Mouse (Mus musculus): ENCODE measurements around the gene Unc13b. TPM values are rescaled to one million over a fixed set of nuclear protein-coding genes. Genes with fewer than 3 reads are reported as not detected.
"Not testable (repeated sequence)": the region's sequence is repeated elsewhere in the genome, so short reads cannot be mapped to it uniquely, and the experiment has no call there.

The Unc13b gene
- polyA plus RNA-seq, 1 experiment, result 0.38 TPM

DNA sequence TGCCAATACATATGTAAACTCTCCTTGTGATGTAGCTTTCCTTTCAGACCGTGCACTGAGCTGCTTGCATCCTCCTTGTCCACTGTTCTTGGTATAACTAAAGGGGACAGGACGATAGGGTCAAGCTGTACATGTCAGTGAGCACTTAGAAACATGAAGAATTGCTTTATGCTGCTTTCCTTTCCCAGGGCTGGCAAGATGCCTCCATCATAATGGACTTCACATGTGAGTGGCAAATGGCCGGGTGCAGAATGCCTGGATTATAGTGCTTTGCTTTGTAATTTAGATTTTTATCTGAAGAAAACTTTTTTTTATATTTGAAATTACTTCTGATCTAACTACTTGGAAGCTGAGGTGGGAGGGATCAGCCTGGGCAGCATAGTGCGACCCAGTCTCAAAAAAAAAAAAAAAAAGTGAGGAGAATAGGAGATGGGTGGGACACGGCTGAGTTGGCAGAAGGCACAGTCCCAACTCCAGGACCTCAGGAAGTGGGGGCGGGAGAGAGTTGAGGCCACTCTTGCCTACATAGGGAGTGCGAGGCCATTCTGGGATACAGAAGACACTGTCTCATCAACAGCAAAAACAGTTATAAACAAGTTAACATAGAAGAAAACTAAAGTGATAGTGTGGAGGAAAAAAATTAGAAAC, 19.4 kb downstream of the Unc13b start:
- no peak for TF ChIP-seq POLR2A (IDR thresholded peaks at IDR 0.05; ENCODE audit: borderline replicate concordance, low read depth, low read length)
- TF ChIP-seq CTCF (IDR thresholded peaks at IDR 0.05; ENCODE audit: low read depth, low read length), result no peak
- Histone ChIP-seq H3K4me3 (ENCODE audit: insufficient read depth, low read length) (no peak overlapping the region), H3K27ac (ENCODE audit: insufficient read depth, low read depth, low read length) (no peak overlapping the region), H3K4me1 (ENCODE audit: control insufficient read depth, insufficient read depth, low read length) (no peaks in the 10 kb centered on the region)

DNA sequence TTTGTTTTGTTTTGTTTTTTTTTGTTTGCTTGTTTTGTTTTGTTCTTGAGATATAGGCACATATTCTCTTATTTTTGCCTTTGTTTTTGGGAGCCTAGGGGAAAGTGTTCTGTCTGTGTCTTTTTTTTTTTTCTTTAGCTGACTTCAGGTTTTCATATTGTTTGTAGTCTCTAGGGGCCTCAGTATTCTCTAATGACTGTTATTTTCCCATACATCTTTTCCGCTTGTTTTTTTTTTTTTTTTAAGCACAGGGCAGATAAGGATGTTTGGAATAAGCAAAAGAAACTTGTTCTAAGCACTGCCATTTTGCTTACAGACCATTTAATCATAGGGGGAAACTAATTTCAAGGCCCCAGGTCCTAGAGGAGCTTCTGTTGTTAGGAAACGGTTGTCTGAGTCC, 23.7 kb downstream of the Unc13b start:
- no peak overlapping the region for H3K4me3 ChIP-seq (ENCODE audit: insufficient read depth, low read length)
- H3K4me1 ChIP-seq (ENCODE audit: control insufficient read depth, insufficient read depth, low read length), result no peaks in the 10 kb centered on the region
- H3K27ac ChIP-seq (ENCODE audit: insufficient read depth, low read depth, low read length), result no peak overlapping the region
- TF ChIP-seq POLR2A (IDR thresholded peaks at IDR 0.05; ENCODE audit: borderline replicate concordance, low read depth, low read length), result no peak
- TF ChIP-seq CTCF (IDR thresholded peaks at IDR 0.05; ENCODE audit: low read depth, low read length), result no peak

GRCm38 (mm10) chr4:43089950-43090349, 31.2 kb downstream of the Unc13b start:
- H3K27ac ChIP-seq (ENCODE audit: insufficient read depth, low read depth, low read length), result no peak overlapping the region
- TF ChIP-seq POLR2A (IDR thresholded peaks at IDR 0.05; ENCODE audit: borderline replicate concordance, low read depth, low read length) (no peak), CTCF (IDR thresholded peaks at IDR 0.05; ENCODE audit: low read depth, low read length) (no peak)
- no peak overlapping the region for H3K4me3 ChIP-seq (ENCODE audit: insufficient read depth, low read length)
- H3K4me1 ChIP-seq (ENCODE audit: control insufficient read depth, insufficient read depth, low read length), result no peaks in the 10 kb centered on the region

- TF ChIP-seq CTCF (IDR thresholded peaks at IDR 0.05; ENCODE audit: low read depth, low read length), result no peak
- TF ChIP-seq POLR2A (IDR thresholded peaks at IDR 0.05; ENCODE audit: borderline replicate concordance, low read depth, low read length), result no peak
- no peak overlapping the region for H3K27ac ChIP-seq (ENCODE audit: insufficient read depth, low read depth, low read length)
- no peaks in the 10 kb centered on the region for H3K4me1 ChIP-seq (ENCODE audit: control insufficient read depth, insufficient read depth, low read length)
- H3K4me3 ChIP-seq (ENCODE audit: insufficient read depth, low read length), result no peak overlapping the region
Measured at GRCm38 (mm10) chr4:43091183-43091582, 32.4 kb downstream of the Unc13b start.

GRCm38 (mm10) chr4:43113491-43113890, 54.7 kb downstream of the Unc13b start:
- H3K4me3 ChIP-seq (ENCODE audit: insufficient read depth, low read length), result no peak overlapping the region
- no peak for TF ChIP-seq POLR2A (IDR thresholded peaks at IDR 0.05; ENCODE audit: borderline replicate concordance, low read depth, low read length)
- no peak for TF ChIP-seq CTCF (IDR thresholded peaks at IDR 0.05; ENCODE audit: low read depth, low read length)

GRCm38 (mm10) chr4:43114512-43114911, 55.8 kb downstream of the Unc13b start:
- 0 out of 2 replicates have a peak, but pooled peaks cover 2% of the 10 kb centered on the region for H3K4me1 ChIP-seq (ENCODE audit: control insufficient read depth, insufficient read depth, low read length)
- TF ChIP-seq CTCF (IDR thresholded peaks at IDR 0.05; ENCODE audit: low read depth, low read length), result no peak
- TF ChIP-seq POLR2A (IDR thresholded peaks at IDR 0.05; ENCODE audit: borderline replicate concordance, low read depth, low read length), result no peak
- no peak overlapping the region for H3K27ac ChIP-seq (ENCODE audit: insufficient read depth, low read depth, low read length)
- H3K4me3 ChIP-seq (ENCODE audit: insufficient read depth, low read length), result no peak overlapping the region

More at GRCm38 (mm10) chr4:43113491-43113890, 54.7 kb downstream of the Unc13b start:
- no peak overlapping the region for H3K27ac ChIP-seq (ENCODE audit: insufficient read depth, low read depth, low read length)
- 0 out of 2 replicates have a peak, but pooled peaks cover 2% of the 10 kb centered on the region for H3K4me1 ChIP-seq (ENCODE audit: control insufficient read depth, insufficient read depth, low read length)

- TF ChIP-seq CTCF (IDR thresholded peaks at IDR 0.05; ENCODE audit: low read depth, low read length), result no peak
- no peak for TF ChIP-seq POLR2A (IDR thresholded peaks at IDR 0.05; ENCODE audit: borderline replicate concordance, low read depth, low read length)
- no peak overlapping the region for H3K4me3 ChIP-seq (ENCODE audit: insufficient read depth, low read length)
- 0 out of 2 replicates have a peak, but pooled peaks cover 2% of the 10 kb centered on the region for H3K4me1 ChIP-seq (ENCODE audit: control insufficient read depth, insufficient read depth, low read length)
- H3K27ac ChIP-seq (ENCODE audit: insufficient read depth, low read depth, low read length), result no peak overlapping the region
Measured at GRCm38 (mm10) chr4:43114946-43115345, 56.2 kb downstream of the Unc13b start.

GRCm38 (mm10) chr4:43116249-43116648, 57.5 kb downstream of the Unc13b start:
- 0 out of 2 replicates have a peak, but pooled peaks cover 2% of the 10 kb centered on the region for H3K4me1 ChIP-seq (ENCODE audit: control insufficient read depth, insufficient read depth, low read length)
- TF ChIP-seq CTCF (IDR thresholded peaks at IDR 0.05; ENCODE audit: low read depth, low read length) (no peak), POLR2A (IDR thresholded peaks at IDR 0.05; ENCODE audit: borderline replicate concordance, low read depth, low read length) (no peak)
- H3K27ac ChIP-seq (ENCODE audit: insufficient read depth, low read depth, low read length), result no peak overlapping the region
- H3K4me3 ChIP-seq (ENCODE audit: insufficient read depth, low read length), result no peak overlapping the region

- Histone ChIP-seq H3K27ac (ENCODE audit: insufficient read depth, low read depth, low read length) (no peak overlapping the region), H3K4me3 (ENCODE audit: insufficient read depth, low read length) (no peak overlapping the region), H3K4me1 (ENCODE audit: control insufficient read depth, insufficient read depth, low read length) (no peaks in the 10 kb centered on the region)
- no peak for TF ChIP-seq POLR2A (IDR thresholded peaks at IDR 0.05; ENCODE audit: borderline replicate concordance, low read depth, low read length)
- no peak for TF ChIP-seq CTCF (IDR thresholded peaks at IDR 0.05; ENCODE audit: low read depth, low read length)
Measured at GRCm38 (mm10) chr4:43129750-43130149, 71.0 kb downstream of the Unc13b start.

- no peak overlapping the region for H3K4me3 ChIP-seq (ENCODE audit: insufficient read depth, low read length)
- no peak overlapping the region for H3K27ac ChIP-seq (ENCODE audit: insufficient read depth, low read depth, low read length)
- TF ChIP-seq CTCF (IDR thresholded peaks at IDR 0.05; ENCODE audit: low read depth, low read length), result no peak
- TF ChIP-seq POLR2A (IDR thresholded peaks at IDR 0.05; ENCODE audit: borderline replicate concordance, low read depth, low read length), result no peak
- H3K4me1 ChIP-seq (ENCODE audit: control insufficient read depth, insufficient read depth, low read length), result no peaks in the 10 kb centered on the region
Measured at GRCm38 (mm10) chr4:43142610-43143009, 83.9 kb downstream of the Unc13b start.

DNA sequence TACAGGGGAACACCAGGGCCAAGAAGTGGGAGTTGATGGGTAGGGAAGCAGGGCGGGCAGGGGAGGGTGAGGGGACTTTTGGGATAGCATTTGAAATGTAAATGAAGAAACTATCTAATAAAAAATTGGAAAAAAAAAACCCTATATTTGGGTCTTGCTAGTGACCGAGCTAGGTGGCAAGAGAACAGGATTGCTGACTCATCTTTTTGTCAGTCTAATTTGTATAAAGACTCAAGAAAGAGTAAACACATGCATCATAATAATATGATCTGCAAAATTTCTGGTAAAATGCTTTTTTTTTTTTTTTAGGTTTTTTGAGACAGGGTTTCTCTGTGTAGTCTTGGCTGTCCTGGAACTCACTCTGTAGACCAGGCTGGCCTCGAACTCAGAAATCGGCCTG, 93.7 kb downstream of the Unc13b start:
- not testable (repeated sequence) for H3K4me1 ChIP-seq (ENCODE audit: control insufficient read depth, insufficient read depth, low read length); H3K4me3 ChIP-seq (ENCODE audit: insufficient read depth, low read length); H3K27ac ChIP-seq (ENCODE audit: insufficient read depth, low read depth, low read length)
